Mouse (Mus musculus): ENCODE results near the gene Hdac9. TPM values are rescaled to one million over a fixed set of nuclear protein-coding genes. Genes with fewer than 3 reads are reported as not detected.

Gene Hdac9
- total and polyA plus RNA-seq, 3 experiments, result 0.55 to 1.4 TPM; not detected in 1

DNA sequence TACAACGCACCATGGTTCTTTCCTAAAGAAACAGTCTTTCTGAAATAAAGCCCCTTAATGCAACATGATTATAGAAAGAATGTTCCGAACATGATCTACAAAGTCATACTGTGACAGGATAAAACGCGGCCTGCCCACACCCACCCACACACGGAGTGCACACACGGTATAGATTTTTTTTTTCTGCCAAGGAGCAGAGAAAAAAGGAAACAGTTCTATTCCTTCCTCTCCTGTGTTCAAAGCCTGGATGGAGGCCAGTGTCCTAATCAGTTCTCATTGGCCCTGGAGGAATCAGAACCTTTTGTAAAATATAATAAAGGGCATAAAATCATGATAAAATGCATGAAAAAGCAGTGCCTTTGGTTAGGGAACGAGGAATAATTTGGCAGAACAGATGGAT is 624.5 kb downstream of the Hdac9 start:
- H3K27me3 ChIP-seq (ENCODE audit: insufficient read depth, low read length), result no peaks in the 10 kb centered on the region
- H3K9me3 ChIP-seq (replicated peaks), result peaks cover 4% of the 10 kb centered on the region; the same call in 1 of the 2 replicates
- no peak overlapping the region for H3K4me3 ChIP-seq (ENCODE audit: low read depth, low read length)
- ATAC-seq (ENCODE audit: extremely low read depth, insufficient number of reproducible peaks, low FRiP score, poor library complexity, severe bottlenecking), result no peak
- DNase-seq (ENCODE audit: low spot score), result no peak
- no peaks in the 10 kb centered on the region for H3K4me1 ChIP-seq (ENCODE audit: insufficient read depth, low read depth, low read length)
- TF ChIP-seq GATA2 (IDR thresholded peaks at IDR 0.05; ENCODE audit: borderline replicate concordance, low read depth, low read length) (no peak), POLR2AphosphoS5 (IDR thresholded peaks at IDR 0.05; ENCODE audit: insufficient replicate concordance, low read depth, low read length) (no peak), GATA1 (IDR thresholded peaks at IDR 0.05; ENCODE audit: borderline replicate concordance, low read length) (no peak), CTCF (IDR thresholded peaks at IDR 0.05; ENCODE audit: low read depth, low read length) (no peak), TAL1 (conservative IDR thresholded peaks at IDR 0.05; ENCODE audit: low read depth, low read length) (no peak)
- H3K36me3 ChIP-seq (replicated peaks), result no peaks in the 10 kb centered on the region

DNA sequence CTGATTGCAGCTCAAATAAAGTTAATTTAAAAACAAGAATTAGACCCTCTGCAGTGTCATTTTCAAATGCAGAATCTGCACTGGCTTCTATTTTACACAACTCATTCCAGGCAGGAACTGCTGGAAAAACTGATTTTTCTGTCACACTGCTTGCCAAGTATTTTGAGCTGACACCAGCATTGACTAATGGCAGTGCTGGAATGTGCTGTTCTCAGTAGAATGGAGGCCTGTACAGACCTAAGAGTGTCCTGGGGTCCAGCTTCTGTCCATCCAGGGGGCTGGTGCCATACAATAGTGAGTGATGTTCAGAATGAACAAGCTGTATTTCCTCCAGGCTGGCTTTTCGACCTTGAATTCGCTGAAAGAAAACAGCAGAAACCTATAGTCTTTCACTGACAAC is 629.7 kb downstream of the Hdac9 start:
- TF ChIP-seq CTCF (IDR thresholded peaks at IDR 0.05; ENCODE audit: low read depth, low read length) (no peak), GATA2 (IDR thresholded peaks at IDR 0.05; ENCODE audit: borderline replicate concordance, low read depth, low read length) (no peak), TAL1 (conservative IDR thresholded peaks at IDR 0.05; ENCODE audit: low read depth, low read length) (no peak), GATA1 (IDR thresholded peaks at IDR 0.05; ENCODE audit: borderline replicate concordance, low read length) (no peak), POLR2AphosphoS5 (IDR thresholded peaks at IDR 0.05; ENCODE audit: insufficient replicate concordance, low read depth, low read length) (no peak)
- peaks cover 2% of the 10 kb centered on the region; the same call in 1 of the 2 replicates for H3K9me3 ChIP-seq (replicated peaks)

DNA sequence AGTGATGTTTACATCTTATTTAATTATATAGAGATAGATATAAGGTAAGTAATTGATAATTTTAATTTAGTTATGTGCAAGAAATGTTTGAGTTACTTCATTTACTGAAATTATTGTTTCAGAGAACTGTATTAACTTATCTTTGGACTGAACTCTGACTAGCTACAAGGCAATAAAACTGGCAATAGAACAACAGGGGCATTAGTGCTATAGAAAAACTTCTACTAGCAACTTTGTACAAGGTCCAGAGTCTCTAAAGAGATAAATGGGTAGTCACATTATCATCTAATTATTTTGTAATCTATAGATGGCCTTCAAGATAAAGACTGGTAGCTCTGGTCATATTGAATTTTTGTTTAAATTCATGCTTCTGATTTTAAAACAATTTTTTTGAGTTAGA is 632.0 kb downstream of the Hdac9 start:
- no peak overlapping the region for H3K4me3 ChIP-seq (ENCODE audit: low read depth, low read length)
- no peaks in the 10 kb centered on the region for H3K27me3 ChIP-seq (ENCODE audit: insufficient read depth, low read length)
- peaks cover 3% of the 10 kb centered on the region; the same call in 1 of the 2 replicates for H3K9me3 ChIP-seq (replicated peaks)
- DNase-seq (ENCODE audit: low spot score), result no peak
- no peaks in the 10 kb centered on the region for H3K36me3 ChIP-seq (replicated peaks)
- H3K4me1 ChIP-seq (ENCODE audit: insufficient read depth, low read depth, low read length), result no peaks in the 10 kb centered on the region
- no peak for ATAC-seq (ENCODE audit: extremely low read depth, insufficient number of reproducible peaks, low FRiP score, poor library complexity, severe bottlenecking)
- no peak for TF ChIP-seq GATA2 (IDR thresholded peaks at IDR 0.05; ENCODE audit: borderline replicate concordance, low read depth, low read length)
- no peak for TF ChIP-seq CTCF (IDR thresholded peaks at IDR 0.05; ENCODE audit: low read depth, low read length)
- TF ChIP-seq POLR2AphosphoS5 (IDR thresholded peaks at IDR 0.05; ENCODE audit: insufficient replicate concordance, low read depth, low read length), result no peak
- TF ChIP-seq GATA1 (IDR thresholded peaks at IDR 0.05; ENCODE audit: borderline replicate concordance, low read length), result no peak
- TF ChIP-seq TAL1 (conservative IDR thresholded peaks at IDR 0.05; ENCODE audit: low read depth, low read length), result no peak

More for the DNA sequence above, 629.7 kb downstream of the Hdac9 start:
- ATAC-seq (ENCODE audit: extremely low read depth, insufficient number of reproducible peaks, low FRiP score, poor library complexity, severe bottlenecking) (no peak), DNase-seq (ENCODE audit: low spot score) (no peak)
- no peaks in the 10 kb centered on the region for H3K4me1 ChIP-seq (ENCODE audit: insufficient read depth, low read depth, low read length)
- no peak overlapping the region for H3K4me3 ChIP-seq (ENCODE audit: low read depth, low read length)
- no peaks in the 10 kb centered on the region for H3K36me3 ChIP-seq (replicated peaks)
- H3K27me3 ChIP-seq (ENCODE audit: insufficient read depth, low read length), result no peaks in the 10 kb centered on the region

DNA sequence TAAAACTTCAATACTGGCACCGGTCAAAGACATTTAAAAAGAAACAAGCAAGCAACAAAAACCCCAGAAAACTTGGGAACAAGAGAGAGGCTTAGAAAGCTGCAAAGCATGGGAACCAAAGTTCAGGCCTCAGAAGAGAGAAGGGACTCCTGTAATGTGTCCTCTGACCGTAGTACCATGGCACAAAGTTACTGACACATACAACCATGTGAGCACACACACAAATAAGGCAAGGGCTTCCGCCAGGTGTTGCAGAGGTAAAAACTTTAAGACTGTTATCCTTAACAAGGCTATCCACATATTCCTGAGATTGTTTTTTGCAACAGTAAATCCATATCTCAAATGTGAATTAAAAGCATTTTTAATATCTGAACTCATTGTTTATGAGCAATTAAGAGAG is 632.5 kb downstream of the Hdac9 start:
- Histone ChIP-seq H3K4me3 (ENCODE audit: low read depth, low read length) (no peak overlapping the region), H3K9me3 (replicated peaks) (peaks cover 3% of the 10 kb centered on the region; the same call in 1 of the 2 replicates), H3K4me1 (ENCODE audit: insufficient read depth, low read depth, low read length) (no peaks in the 10 kb centered on the region), H3K36me3 (replicated peaks) (no peaks in the 10 kb centered on the region), H3K27me3 (ENCODE audit: insufficient read depth, low read length) (no peaks in the 10 kb centered on the region)
- TF ChIP-seq CTCF (IDR thresholded peaks at IDR 0.05; ENCODE audit: low read depth, low read length) (no peak), GATA1 (IDR thresholded peaks at IDR 0.05; ENCODE audit: borderline replicate concordance, low read length) (no peak), TAL1 (conservative IDR thresholded peaks at IDR 0.05; ENCODE audit: low read depth, low read length) (no peak), GATA2 (IDR thresholded peaks at IDR 0.05; ENCODE audit: borderline replicate concordance, low read depth, low read length) (no peak), POLR2AphosphoS5 (IDR thresholded peaks at IDR 0.05; ENCODE audit: insufficient replicate concordance, low read depth, low read length) (no peak)
- DNase-seq (ENCODE audit: low spot score), result no peak
- ATAC-seq (ENCODE audit: extremely low read depth, insufficient number of reproducible peaks, low FRiP score, poor library complexity, severe bottlenecking), result no peak

DNA sequence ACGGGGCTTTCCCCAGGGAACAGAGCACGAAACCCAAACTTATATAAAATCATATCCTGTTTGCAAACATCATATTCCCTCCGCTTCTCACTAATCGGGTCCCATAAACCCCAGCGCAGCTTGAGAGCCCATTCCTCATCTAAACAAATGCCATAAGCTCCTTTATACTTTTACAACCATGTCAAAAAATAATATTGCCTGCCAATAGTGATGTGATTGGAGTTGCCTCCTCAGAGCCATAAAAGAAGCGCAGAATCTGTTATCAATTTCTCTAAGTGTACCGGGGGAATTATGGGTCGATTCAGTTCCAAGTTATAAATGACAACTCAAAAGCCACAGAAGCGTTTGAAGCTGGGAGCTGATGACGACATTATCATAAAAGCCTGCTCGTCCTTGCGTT is 638.1 kb downstream of the Hdac9 start:
- Histone ChIP-seq H3K4me1 (ENCODE audit: insufficient read depth, low read depth, low read length) (no peaks in the 10 kb centered on the region), H3K36me3 (replicated peaks) (no peaks in the 10 kb centered on the region), H3K27me3 (ENCODE audit: insufficient read depth, low read length) (no peaks in the 10 kb centered on the region), H3K9me3 (replicated peaks) (peaks cover 8% of the 10 kb centered on the region; the same call in 1 of the 2 replicates), H3K4me3 (ENCODE audit: low read depth, low read length) (no peak overlapping the region)
- ATAC-seq (ENCODE audit: extremely low read depth, insufficient number of reproducible peaks, low FRiP score, poor library complexity, severe bottlenecking) (no peak), DNase-seq (ENCODE audit: low spot score) (no peak)
- no peak for TF ChIP-seq CTCF (IDR thresholded peaks at IDR 0.05; ENCODE audit: low read depth, low read length)
- no peak for TF ChIP-seq POLR2AphosphoS5 (IDR thresholded peaks at IDR 0.05; ENCODE audit: insufficient replicate concordance, low read depth, low read length)
- no peak for TF ChIP-seq GATA2 (IDR thresholded peaks at IDR 0.05; ENCODE audit: borderline replicate concordance, low read depth, low read length)
- no peak for TF ChIP-seq GATA1 (IDR thresholded peaks at IDR 0.05; ENCODE audit: borderline replicate concordance, low read length)
- no peak for TF ChIP-seq TAL1 (conservative IDR thresholded peaks at IDR 0.05; ENCODE audit: low read depth, low read length)

DNA sequence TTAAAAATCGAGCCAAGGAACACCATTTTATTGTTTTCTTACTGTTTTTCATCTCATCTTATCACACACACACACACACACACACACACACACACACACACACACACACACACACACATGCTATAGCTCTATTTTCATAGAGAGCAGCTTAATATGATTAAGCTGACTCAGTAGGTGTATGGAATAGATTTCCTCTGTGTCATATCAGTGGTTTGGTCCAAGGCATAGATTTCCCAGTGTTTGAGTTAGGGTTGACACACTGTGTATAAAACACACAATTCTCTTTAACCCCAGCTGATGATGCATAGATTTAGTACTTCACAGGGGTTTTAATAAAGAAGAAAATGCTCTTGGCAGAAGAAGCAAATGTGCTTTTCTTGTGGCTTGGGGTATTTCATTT is 643.1 kb downstream of the Hdac9 start:
- Histone ChIP-seq H3K4me3 (ENCODE audit: low read depth, low read length) (no peak overlapping the region), H3K4me1 (ENCODE audit: insufficient read depth, low read depth, low read length) (no peaks in the 10 kb centered on the region), H3K9me3 (replicated peaks) (peaks cover 8% of the 10 kb centered on the region), H3K36me3 (replicated peaks) (no peaks in the 10 kb centered on the region), H3K27me3 (ENCODE audit: insufficient read depth, low read length) (no peaks in the 10 kb centered on the region)
- ATAC-seq (ENCODE audit: extremely low read depth, insufficient number of reproducible peaks, low FRiP score, poor library complexity, severe bottlenecking) (no peak), DNase-seq (ENCODE audit: low spot score) (no peak)
- TF ChIP-seq TAL1 (conservative IDR thresholded peaks at IDR 0.05; ENCODE audit: low read depth, low read length) (no peak), GATA2 (IDR thresholded peaks at IDR 0.05; ENCODE audit: borderline replicate concordance, low read depth, low read length) (no peak), GATA1 (IDR thresholded peaks at IDR 0.05; ENCODE audit: borderline replicate concordance, low read length) (no peak), POLR2AphosphoS5 (IDR thresholded peaks at IDR 0.05; ENCODE audit: insufficient replicate concordance, low read depth, low read length) (no peak), CTCF (IDR thresholded peaks at IDR 0.05; ENCODE audit: low read depth, low read length) (no peak)
